Mouse (Mus musculus) brain, embryonic 14.5 days (tissue): ENCODE data around the gene Rasip1. TPM values are rescaled to one million over a fixed set of nuclear protein-coding genes. Genes with fewer than 3 reads are reported as not detected.

Experiments used
- DNase-seq: peaks from one replicate; pipeline ENCODE4 v3.0.0-alpha.2; 2011; ENCODE audit warnings: low read depth
- CTCF ChIP-seq: fragments of 200-500 bp; IDR thresholded peaks from 2 replicates; pipeline ENCODE4 v1.5.1; 2012; ENCODE audit warnings: inconsistent platforms, mild to moderate bottlenecking, moderate library complexity, borderline replicate concordance; ENCODE audit not compliant: insufficient read depth, insufficient read length; ENCODE audit errors: extremely low read depth
- POLR2A ChIP-seq: fragments of 200-500 bp; IDR thresholded peaks from 2 replicates; pipeline ENCODE4 v1.6.1; 2012; ENCODE audit warnings: mild to moderate bottlenecking, inconsistent platforms, borderline replicate concordance; ENCODE audit not compliant: poor library complexity, insufficient read depth, insufficient read length, severe bottlenecking; ENCODE audit errors: extremely low read depth
- polyA plus RNA-seq: library from polyadenylated mRNA; depleted of rRNA; stranded (reverse); fragments of >200 nt; gene quantifications from 2 replicates; pipeline ENCODE4 v1.2.3, GENCODE M21; 2012

Rasip1 gene
- polyA plus RNA-seq, 1 experiment, result 17.6 TPM

GRCm38 (mm10) chr7:45628364-45629294 is 1.3 kb downstream of the Rasip1 start:
- peak; percentile 79 for TF ChIP-seq POLR2A
- peak; percentile 91 for TF ChIP-seq CTCF
- peak; percentile 93 for DNase-seq

- TF ChIP-seq POLR2A (no peak), CTCF (no peak)
These were observed 3.0 kb downstream of the Rasip1 start for GRCm38 (mm10) chr7:45630064-45630907.

GRCm38 (mm10) chr7:45632499-45632898 is 5.2 kb downstream of the Rasip1 start:
- DNase-seq, result peak; percentile 37
- TF ChIP-seq CTCF, result 0 out of 2 replicates have a peak, but pooled peaks have one; percentile 4
- no peak for TF ChIP-seq POLR2A

More at GRCm38 (mm10) chr7:45630064-45630907, 3.0 kb downstream of the Rasip1 start:
- DNase-seq, result peak; percentile 31

- DNase-seq, result no peak
- TF ChIP-seq POLR2A (no peak), CTCF (no peak)
These were observed 7.8 kb downstream of the Rasip1 start for GRCm38 (mm10) chr7:45634946-45635681.

- DNase-seq, result no peak
- TF ChIP-seq POLR2A (no peak), CTCF (no peak)
These were observed 8.7 kb downstream of the Rasip1 start for GRCm38 (mm10) chr7:45635711-45636688.

- DNase-seq, result no peak
- TF ChIP-seq CTCF, result no peak
- no peak for TF ChIP-seq POLR2A
These were observed 10.4 kb downstream of the Rasip1 start for GRCm38 (mm10) chr7:45637710-45638109.

- peak; percentile 100 for DNase-seq
- no peak for TF ChIP-seq CTCF
- peak; percentile 17; the same call in 1 of the 2 replicates for TF ChIP-seq POLR2A
These were observed 11.5 kb downstream of the Rasip1 start for GRCm38 (mm10) chr7:45638623-45639401.

DNA sequence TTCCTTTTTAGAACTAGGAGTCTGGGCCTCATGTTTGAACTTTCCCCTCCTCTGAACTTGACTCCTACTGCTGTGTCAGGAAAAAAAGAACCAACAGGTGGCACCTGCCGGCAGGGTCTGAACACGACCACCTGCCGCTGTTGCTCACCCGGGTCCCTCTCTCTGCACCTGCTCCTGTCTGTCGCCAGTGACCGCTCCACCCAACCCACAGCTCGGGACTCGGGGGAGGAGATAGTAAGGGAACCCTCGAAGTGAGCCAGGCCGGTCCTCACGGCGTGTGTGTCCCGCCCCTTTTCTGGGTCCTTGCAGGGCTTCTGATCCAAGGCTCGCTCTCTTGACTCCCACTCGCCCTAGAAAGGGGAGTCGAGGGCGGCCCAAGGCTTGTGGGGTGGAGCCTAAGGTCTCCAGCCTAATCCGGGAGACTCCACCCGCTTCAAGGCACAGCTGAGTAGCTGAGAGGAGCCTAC is 12.3 kb downstream of the Rasip1 start, which contains the start of gene Mamstr:
TSS of gene Mamstr (plus strand) at position 417 of the 467 bp plus-strand sequence.
- no peak for DNase-seq
- TF ChIP-seq CTCF (no peak), POLR2A (no peak)
